Mouse (Mus musculus) lung, embryonic 16.5 days (tissue): ENCODE data around the gene Map3k9. TPM values are rescaled to one million over a fixed set of nuclear protein-coding genes. Genes with fewer than 3 reads are reported as not detected.

Source experiments
- ATAC-seq: fragments of 200-750 bp; cut with Nextera tagmentation; 2 replicates; pipeline ENCODE4 v1.8.0; 2017; ENCODE audit warnings: low read depth, mild to moderate bottlenecking, moderate library complexity
- H3K27ac ChIP-seq: fragments of 300-500 bp; sonication (generic); 2 replicates; pipeline ENCODE4 v1.5.1; 2014; ENCODE audit warnings: mild to moderate bottlenecking, control low read depth, low read length
- H3K27me3 ChIP-seq: fragments of 300-500 bp; sonication (generic); 2 replicates; pipeline ENCODE4 v1.6.1; 2014; ENCODE audit warnings: low read depth, low read length, mixed read lengths; ENCODE audit not compliant: control insufficient read depth, insufficient read depth
- H3K36me3 ChIP-seq: fragments of 300-500 bp; sonication (generic); 2 replicates; pipeline ENCODE4 v1.6.1; 2014; ENCODE audit warnings: low read length; ENCODE audit not compliant: control insufficient read depth, insufficient read depth
- H3K4me1 ChIP-seq: fragments of 300-500 bp; sonication (generic); replicated peaks from 2 replicates; pipeline ENCODE4 v1.6.1; 2014; ENCODE audit warnings: low read length, mixed read lengths; ENCODE audit not compliant: control insufficient read depth, insufficient read depth
- H3K4me2 ChIP-seq: fragments of 300-500 bp; sonication (generic); 2 replicates; pipeline ENCODE4 v1.6.1; 2014; ENCODE audit warnings: low read depth, low read length, control low read depth
- H3K4me3 ChIP-seq: fragments of 300-500 bp; sonication (generic); 2 replicates; pipeline ENCODE4 v1.5.1; 2014; ENCODE audit warnings: mild to moderate bottlenecking, low read length, control low read depth
- H3K9ac ChIP-seq: fragments of 300-500 bp; sonication (generic); 2 replicates; pipeline ENCODE4 v1.6.1; 2014; ENCODE audit warnings: low read length, control low read depth
- H3K9me3 ChIP-seq: fragments of 300-500 bp; sonication (generic); 2 replicates; pipeline ENCODE4 v1.6.1; 2016; ENCODE audit warnings: low read length; ENCODE audit not compliant: control insufficient read depth
- WGBS: fragments of 180-500 bp; shearing (Covaris S2); extraction: QIAGEN DNeasy Blood & Tissue Kit; methylation state at CpG from one replicate; pipeline ENCODE4 v1.1.7; 2014; 5-methylcytosine and 5-hydroxymethylcytosine counted together
- polyA plus RNA-seq: library from polyadenylated mRNA; unstranded; fragments of >200 nt; fragmentation: Nextera tagmentation; extraction: Ambion mirVana; gene quantifications from 2 replicates; pipeline ENCODE4 v1.2.1, GENCODE M21; 2015

Gene Map3k9
- polyA plus RNA-seq, 1 experiment from 2014 or later, result 1.7 TPM

GRCm38 (mm10) chr12:81792511-81793218 is 11.7 kb upstream of the Map3k9 start:
- Histone ChIP-seq H3K27me3 (no peaks in the 10 kb centered on the region), H3K4me2 (no peak overlapping the region), H3K9ac (no peak overlapping the region), H3K27ac (no peak overlapping the region), H3K4me3 (no peak overlapping the region), H3K4me1 (peaks cover 4% of the 10 kb centered on the region; the same call in 1 of the 2 replicates), H3K36me3 (no peaks in the 10 kb centered on the region), H3K9me3 (no peaks in the 10 kb centered on the region)
- WGBS, result 48% methylated on average over 6 of the region's 6 CpGs
- ATAC-seq, result no peak

GRCm38 (mm10) chr12:81789499-81789898 is 8.5 kb upstream of the Map3k9 start:
- no peak for ATAC-seq
- Histone ChIP-seq H3K9ac (no peak overlapping the region), H3K27me3 (no peaks in the 10 kb centered on the region), H3K27ac (no peak overlapping the region), H3K9me3 (no peaks in the 10 kb centered on the region), H3K4me1 (peaks cover 4% of the 10 kb centered on the region; the same call in 1 of the 2 replicates), H3K4me2 (no peak overlapping the region), H3K4me3 (no peak overlapping the region), H3K36me3 (no peaks in the 10 kb centered on the region)
- 45% methylated on average over 2 of the region's 2 CpGs for WGBS

- WGBS, result under 1% methylated on average over 9 of the region's 9 CpGs
- Histone ChIP-seq H3K9me3 (no peaks in the 10 kb centered on the region), H3K4me3 (peak overlapping the region; percentile 13; the same call in 1 of the 2 replicates), H3K27me3 (no peaks in the 10 kb centered on the region), H3K36me3 (no peaks in the 10 kb centered on the region), H3K4me2 (peak overlapping the region; percentile 37), H3K9ac (no peak overlapping the region), H3K27ac (no peak overlapping the region), H3K4me1 (peaks cover 4% of the 10 kb centered on the region; the same call in 1 of the 2 replicates)
- ATAC-seq, result peak; percentile 65; the same call in 1 of the 2 replicates
Observed at GRCm38 (mm10) chr12:81788672-81789084, 7.7 kb upstream of the Map3k9 start.

- H3K27ac ChIP-seq, result no peak overlapping the region
- ATAC-seq, result no peak
- peaks cover 7% of the 10 kb centered on the region; the same call in 1 of the 2 replicates for H3K4me1 ChIP-seq
- H3K36me3 ChIP-seq, result no peaks in the 10 kb centered on the region
- H3K9ac ChIP-seq, result no peak overlapping the region
- no peaks in the 10 kb centered on the region for H3K9me3 ChIP-seq
- peaks cover under 1% of the 10 kb centered on the region; the same call in 1 of the 2 replicates for H3K27me3 ChIP-seq
- H3K4me3 ChIP-seq, result no peak overlapping the region
- H3K4me2 ChIP-seq, result no peak overlapping the region
- 43% methylated on average over 12 of the region's 12 CpGs for WGBS
Observed at GRCm38 (mm10) chr12:81787262-81787661, 6.3 kb upstream of the Map3k9 start.

GRCm38 (mm10) chr12:81783301-81783700 is 2.3 kb upstream of the Map3k9 start:
- 41% methylated on average over 4 of the region's 4 CpGs for WGBS
- peak; percentile 22; the same call in 1 of the 2 replicates for ATAC-seq
- H3K4me2 ChIP-seq, result no peak overlapping the region
- H3K36me3 ChIP-seq, result no peaks in the 10 kb centered on the region
- H3K27me3 ChIP-seq, result peaks cover 18% of the 10 kb centered on the region
- no peak overlapping the region for H3K4me3 ChIP-seq
- H3K9me3 ChIP-seq, result no peaks in the 10 kb centered on the region
- H3K4me1 ChIP-seq, result peaks cover 13% of the 10 kb centered on the region
- peak overlapping the region; percentile 84 for H3K27ac ChIP-seq
- no peak overlapping the region for H3K9ac ChIP-seq

- Histone ChIP-seq H3K27ac (peak overlapping the region; percentile 92), H3K9ac (no peak overlapping the region), H3K4me1 (peaks cover 13% of the 10 kb centered on the region), H3K27me3 (peaks cover 18% of the 10 kb centered on the region), H3K9me3 (no peaks in the 10 kb centered on the region), H3K4me3 (no peak overlapping the region), H3K4me2 (peak overlapping the region; percentile 97; the same call in 1 of the 2 replicates), H3K36me3 (no peaks in the 10 kb centered on the region)
- WGBS, result 54% methylated on average over 6 of the region's 6 CpGs
- ATAC-seq, result no peak
Observed at GRCm38 (mm10) chr12:81782606-81783005, 1.6 kb upstream of the Map3k9 start.

GRCm38 (mm10) chr12:81780271-81781093 is 493 bp downstream of the Map3k9 start:
- H3K9me3 ChIP-seq, result no peaks in the 10 kb centered on the region
- peak; percentile 18 for ATAC-seq
- H3K27ac ChIP-seq, result peak overlapping the region; percentile 88
- H3K4me2 ChIP-seq, result peak overlapping the region; percentile 97
- peak overlapping the region; percentile 71 for H3K4me3 ChIP-seq
- H3K9ac ChIP-seq, result peak overlapping the region; percentile 77
- H3K27me3 ChIP-seq, result peaks cover 18% of the 10 kb centered on the region
- WGBS, result under 1% methylated on average over 63 of the region's 91 CpGs
- peaks cover 13% of the 10 kb centered on the region for H3K4me1 ChIP-seq
- no peaks in the 10 kb centered on the region for H3K36me3 ChIP-seq

GRCm38 (mm10) chr12:81779831-81780230 is 1.1 kb downstream of the Map3k9 start:
- peaks cover 13% of the 10 kb centered on the region for H3K4me1 ChIP-seq
- H3K27ac ChIP-seq, result peak overlapping the region; percentile 88
- H3K4me3 ChIP-seq, result peak overlapping the region; percentile 71
- peak; percentile 18 for ATAC-seq
- no peaks in the 10 kb centered on the region for H3K9me3 ChIP-seq
- H3K27me3 ChIP-seq, result peaks cover 18% of the 10 kb centered on the region
- peak overlapping the region; percentile 97 for H3K4me2 ChIP-seq
- H3K9ac ChIP-seq, result peak overlapping the region; percentile 9; the same call in 1 of the 2 replicates
- no peaks in the 10 kb centered on the region for H3K36me3 ChIP-seq
- 4% methylated on average over 12 of the region's 12 CpGs for WGBS

DNA sequence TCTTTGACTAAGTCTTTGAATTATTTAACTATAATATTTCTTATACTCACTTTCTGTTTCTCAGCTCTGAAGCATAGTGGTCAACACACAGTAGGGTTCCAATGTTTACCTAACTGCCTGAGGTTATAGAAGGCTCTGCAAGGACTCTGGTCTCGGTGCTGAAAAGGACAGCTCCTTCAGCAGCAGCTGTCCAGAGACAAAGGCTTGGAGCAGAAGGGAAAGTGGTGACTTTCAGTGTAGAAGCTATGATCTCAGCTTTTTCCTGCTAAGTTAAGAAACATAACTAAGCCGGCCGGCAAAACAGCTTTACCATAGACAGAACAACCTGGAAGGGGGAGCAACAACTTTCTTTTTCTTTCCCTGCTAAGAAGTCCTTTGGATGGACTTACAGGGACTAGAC is 4.8 kb downstream of the Map3k9 start:
- H3K4me3 ChIP-seq, result no peak overlapping the region
- H3K9ac ChIP-seq, result no peak overlapping the region
- no peak for ATAC-seq
- no peaks in the 10 kb centered on the region for H3K9me3 ChIP-seq
- 29% methylated on average over 3 of the region's 3 CpGs for WGBS
- peaks cover 8% of the 10 kb centered on the region for H3K4me1 ChIP-seq
- no peak overlapping the region for H3K4me2 ChIP-seq
- no peaks in the 10 kb centered on the region for H3K36me3 ChIP-seq
- no peak overlapping the region for H3K27ac ChIP-seq
- peaks cover 14% of the 10 kb centered on the region for H3K27me3 ChIP-seq
